12 mouse cellular contexts compared by ENCODE assay signal in genomic region chr5:89444360-89444759, GRCm38 (mm10). TPM values are rescaled to one million over a fixed set of nuclear protein-coding genes. Genes with fewer than 3 reads are reported as not detected.
DNase-seq lines count a peak whose midpoint lies in the region; ATAC-seq and TF ChIP-seq lines count a peak whose summit lies in the region.
"Had no signal": no experiment of that assay in that cellular context is flagged by ENCODE, and none has a peak within 500 bp of the region (broad histone marks: within the 10 kb centered on the region; RNA-seq: fewer than 3 reads in every experiment).

No protein-coding gene starts in this region.

- no peak for ATAC-seq in liver, embryonic 12.5 days
- ATAC-seq in granulocyte monocyte progenitor cell, adult 5-6 weeks (replicated peaks; ENCODE audit: poor library complexity, severe bottlenecking) = no peak

- peak; percentile 8 for DNase-seq in adrenal gland, adult 2 months
- DNase-seq in adrenal gland, postnatal 4 days (ENCODE audit: low spot score in 2 of 2) = no peak
- no peak for DNase-seq in liver, adult 2 months (ENCODE audit: extremely low read depth, low read depth, low spot score)
- peak; percentile 23 for DNase-seq in embryo, embryonic 11 days
- DNase-seq in lung, postnatal 25 days (ENCODE audit: low spot score) = peak; percentile 45
- no peak for DNase-seq in layer of hippocampus, postnatal 25 days (ENCODE audit: extremely low spot score in 1 of 2, low spot score in 1 of 2)
- DNase-seq: adrenal gland, postnatal 10 days; heart, postnatal 10 days; thymus, postnatal 25 days had no signal

- no peak for TF ChIP-seq POLR2A in liver, adult 2 months (IDR thresholded peaks at IDR 0.05; ENCODE audit: extremely low read depth, insufficient read depth, low read length)

- 74% methylated on average over 4 of the region's 4 CpGs for WGBS in liver, adult 2 months
- WGBS in liver, embryonic 12.5 days (ENCODE audit: insufficient replicate concordance) = 69% methylated on average over 4 of the region's 4 CpGs

- H3K9me3 ChIP-seq in liver, embryonic 12.5 days (replicated peaks) = no peaks in the 10 kb centered on the region

- TF ChIP-seq CTCF in liver, adult 2 months (IDR thresholded peaks at IDR 0.05; ENCODE audit: low read depth, low read length) = no peak

- H3K36me3 ChIP-seq in liver, adult 2 months (ENCODE audit: control insufficient read depth, insufficient read depth, low read length) = peaks cover 76% of the 10 kb centered on the region
- H3K36me3 ChIP-seq in liver, embryonic 12.5 days = no peaks in the 10 kb centered on the region

- H3K4me2 ChIP-seq in liver, embryonic 12.5 days = no peak overlapping the region

- peaks cover 7% of the 10 kb centered on the region; the same call in 1 of the 2 replicates for H3K79me2 ChIP-seq in liver, adult 2 months (ENCODE audit: control insufficient read depth, insufficient read depth, low read length)

- peaks cover 25% of the 10 kb centered on the region for H3K4me1 ChIP-seq in liver, adult 2 months (ENCODE audit: control insufficient read depth, insufficient read depth, low read length)
- H3K4me1 ChIP-seq in liver, embryonic 12.5 days = peaks cover 4% of the 10 kb centered on the region

- no peak overlapping the region for H3K9ac ChIP-seq in liver, adult 2 months (ENCODE audit: low read depth, low read length)
- no peak overlapping the region for H3K9ac ChIP-seq in liver, embryonic 12.5 days

- no peaks in the 10 kb centered on the region for H3K27me3 ChIP-seq in liver, adult 2 months (ENCODE audit: control insufficient read depth, insufficient read depth, low read length)
- H3K27me3 ChIP-seq in liver, embryonic 12.5 days (replicated peaks) = no peaks in the 10 kb centered on the region

- no peak overlapping the region for H3K4me3 ChIP-seq in liver, adult 2 months (ENCODE audit: insufficient read depth, low read depth, low read length)
- H3K4me3 ChIP-seq in liver, embryonic 12.5 days = no peak overlapping the region

- H3K27ac ChIP-seq in liver, adult 2 months (replicated peaks; ENCODE audit: insufficient read depth, low read depth, low read length) = peak overlapping the region; percentile 34; the same call in 1 of the 2 replicates
- no peak overlapping the region for H3K27ac ChIP-seq in liver, embryonic 12.5 days
- H3K27ac ChIP-seq: macrophage had no signal

RNA-seq across cellular contexts. Expression of gene Gc, which starts 13.3 kb away (rescaled TPM):
- 10 to 100 TPM in 1 of 2 experiments, under 1 TPM in 1; 0.31 to 19.9 TPM for total RNA-seq in adrenal gland, adult 2 months (2021)
- 0.44 TPM in 1 of 2 replicates, not detected in the other for polyA plus RNA-seq in adrenal gland, adult 2 months (2012; rRNA removed)
- total RNA-seq in adrenal gland, postnatal 4 days (2021) = 100 to 1,000 TPM in 1 of 2 experiments, 1 to 10 TPM in 1; 8.5 to 281 TPM
- total RNA-seq in liver, adult 2 months (2014; rRNA removed) = 7,789 and 10,847 TPM in 2 replicates
- polyA plus RNA-seq in liver, adult 2 months (2012; rRNA removed) = 2,360 and 2,648 TPM in 2 replicates
- 33.7 and 47.2 TPM in 2 replicates for polyA plus RNA-seq in liver, embryonic 12.5 days (2016; fragmentation: Nextera tagmentation; extraction: Ambion mirVana)
- total RNA-seq in granulocyte monocyte progenitor cell, adult 5-6 weeks (2014; fragmentation: Nextera tagmentation) = not detected in 2 replicates
- total RNA-seq in granulocyte monocyte progenitor cell, adult 5-6 weeks (2017) = not detected in 2 replicates
- total RNA-seq in layer of hippocampus, postnatal 25 days (2021) = not detected
- total RNA-seq: heart, postnatal 10 days had no signal
- polyA plus RNA-seq: macrophage had no signal

Comparison
In these comparisons a context has a peak if more than half of its experiments do, and no peak if none do; other contexts are left out.
1. DNase-seq: peak in adrenal gland, adult 2 months (single experiment), embryo, embryonic 11 days (single experiment) and lung, postnatal 25 days (single experiment); none in adrenal gland, postnatal 4 days (0 of 2), liver, adult 2 months (single experiment) and layer of hippocampus, postnatal 25 days (0 of 2).
2. RNA of gene Gc, which starts 13.3 kb away (total RNA-seq): 7,789 to 10,847 TPM in liver, adult 2 months; 8.5 to 281 TPM in adrenal gland, postnatal 4 days, 0.31 to 19.9 TPM in adrenal gland, adult 2 months, not detected in granulocyte monocyte progenitor cell, adult 5-6 weeks and not detected in layer of hippocampus, postnatal 25 days; every median in the first group is over 10 times any median in the second.